ENCODE assay signal across 10 mouse cellular contexts in the genomic region with DNA sequence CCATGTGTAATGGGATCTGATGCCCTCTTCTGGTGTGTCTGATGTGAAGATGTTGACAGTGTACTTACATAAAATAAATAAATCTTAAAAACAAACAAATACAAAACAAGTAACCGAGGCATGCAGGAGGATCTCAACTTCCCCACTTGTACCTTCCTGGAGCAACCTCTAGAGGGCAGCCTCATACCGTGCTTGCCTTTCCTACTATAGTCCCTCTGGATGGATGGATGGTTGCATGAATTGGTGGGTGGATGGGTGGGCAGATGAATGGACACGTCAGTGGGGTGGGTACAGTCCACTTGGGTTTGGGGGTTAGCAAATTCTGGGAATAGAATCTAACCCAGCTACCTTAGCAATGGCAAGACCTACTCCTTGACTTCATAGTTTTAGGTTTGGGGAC. TPM values are rescaled to one million over a fixed set of nuclear protein-coding genes. Genes with fewer than 3 reads are reported as not detected.
DNase-seq lines count a peak whose midpoint lies in the region; ATAC-seq lines count a peak whose summit lies in the region.
"Had no signal": no experiment of that assay in that cellular context is flagged by ENCODE, and none has a peak within 500 bp of the region (broad histone marks: within the 10 kb centered on the region; RNA-seq: fewer than 3 reads in every experiment).

No protein-coding gene starts in this region.

- H3K27ac ChIP-seq in hindbrain, embryonic 10.5 days: no peak overlapping the region
- H3K27ac ChIP-seq in hindbrain, embryonic 13.5 days: no peak overlapping the region
- H3K27ac ChIP-seq in embryonic facial prominence, embryonic 10.5 days (replicated peaks): no peak overlapping the region
- H3K27ac ChIP-seq: lung, embryonic 15.5 days had no signal

- no peak overlapping the region for H3K4me3 ChIP-seq in hindbrain, embryonic 10.5 days
- no peak overlapping the region for H3K4me3 ChIP-seq in hindbrain, embryonic 13.5 days
- no peak overlapping the region for H3K4me3 ChIP-seq in embryonic facial prominence, embryonic 10.5 days
- H3K4me3 ChIP-seq: erythroblast, embryonic 14.5 days; lung, embryonic 15.5 days had no signal

- WGBS in hindbrain, embryonic 10.5 days: 10% methylated on average over 3 of the region's 3 CpGs
- 14% methylated on average over 3 of the region's 3 CpGs for WGBS in hindbrain, embryonic 13.5 days
- 12% methylated on average over 3 of the region's 3 CpGs for WGBS in embryonic facial prominence, embryonic 10.5 days

- H3K27me3 ChIP-seq in hindbrain, embryonic 10.5 days (ENCODE audit: insufficient read depth, poor library complexity, severe bottlenecking): peaks cover 8% of the 10 kb centered on the region
- H3K27me3 ChIP-seq in hindbrain, embryonic 13.5 days: peaks cover 12% of the 10 kb centered on the region
- peaks cover 13% of the 10 kb centered on the region for H3K27me3 ChIP-seq in embryonic facial prominence, embryonic 10.5 days (replicated peaks; ENCODE audit: low read depth, poor library complexity, severe bottlenecking)
- H3K27me3 ChIP-seq: lung, embryonic 15.5 days had no signal

- H3K4me2 ChIP-seq in hindbrain, embryonic 13.5 days: no peak overlapping the region
- H3K4me2 ChIP-seq: lung, embryonic 15.5 days had no signal

- no peaks in the 10 kb centered on the region for H3K9me3 ChIP-seq in hindbrain, embryonic 10.5 days
- H3K9me3 ChIP-seq in hindbrain, embryonic 13.5 days: no peaks in the 10 kb centered on the region
- H3K9me3 ChIP-seq in embryonic facial prominence, embryonic 10.5 days: no peaks in the 10 kb centered on the region
- H3K9me3 ChIP-seq: lung, embryonic 15.5 days had no signal

- ATAC-seq in hindbrain, embryonic 13.5 days (ENCODE audit: low FRiP score): no peak

- H3K9ac ChIP-seq in hindbrain, embryonic 13.5 days: no peak overlapping the region
- H3K9ac ChIP-seq: lung, embryonic 15.5 days had no signal

- DNase-seq in hindbrain, embryonic 10.5 days (ENCODE audit: low spot score): peak; percentile 56
- DNase-seq in A20 (ENCODE audit: low read depth, low spot score) (peak; percentile 60), NIH3T3 (ENCODE audit: low read depth) (peak; percentile 78)
- peak; percentile 57 for DNase-seq in embryonic facial prominence, embryonic 10.5 days (ENCODE audit: low spot score)
- peak; percentile 73 for DNase-seq in induced T-regulatory cell, adult 2 months (ENCODE audit: low read depth)
- peak; percentile 53 for DNase-seq in lung, postnatal 14 days
- peak; percentile 37 for DNase-seq in thymus, postnatal 14 days

- no peaks in the 10 kb centered on the region for H3K36me3 ChIP-seq in hindbrain, embryonic 10.5 days
- no peaks in the 10 kb centered on the region for H3K36me3 ChIP-seq in hindbrain, embryonic 13.5 days
- H3K36me3 ChIP-seq in embryonic facial prominence, embryonic 10.5 days (replicated peaks): no peaks in the 10 kb centered on the region
- H3K36me3 ChIP-seq: lung, embryonic 15.5 days had no signal

- no peaks in the 10 kb centered on the region for H3K4me1 ChIP-seq in hindbrain, embryonic 10.5 days (replicated peaks)
- no peaks in the 10 kb centered on the region for H3K4me1 ChIP-seq in hindbrain, embryonic 13.5 days (replicated peaks)
- no peaks in the 10 kb centered on the region for H3K4me1 ChIP-seq in embryonic facial prominence, embryonic 10.5 days
- H3K4me1 ChIP-seq: lung, embryonic 15.5 days had no signal

RNA-seq across cellular contexts. Expression of gene Atp5g1, which starts 17.9 kb away (rescaled TPM):
- polyA plus RNA-seq in hindbrain, embryonic 10.5 days (2016; fragmentation: Nextera tagmentation; extraction: Ambion mirVana): 582 and 586 TPM in 2 replicates
- polyA plus RNA-seq in hindbrain, embryonic 13.5 days (2015; fragmentation: Nextera tagmentation; extraction: Ambion mirVana): 530 and 549 TPM in 2 replicates
- polyA plus RNA-seq in embryonic facial prominence, embryonic 10.5 days (2016; fragmentation: Nextera tagmentation; extraction: Ambion mirVana): 596 and 634 TPM in 2 replicates

RNA-seq across cellular contexts. Expression of gene Calcoco2, which starts 18.4 kb away (rescaled TPM):
- not detected in 2 replicates for polyA plus RNA-seq in hindbrain, embryonic 10.5 days (2016; fragmentation: Nextera tagmentation; extraction: Ambion mirVana)
- polyA plus RNA-seq in hindbrain, embryonic 13.5 days (2015; fragmentation: Nextera tagmentation; extraction: Ambion mirVana): not detected in 2 replicates
- polyA plus RNA-seq in embryonic facial prominence, embryonic 10.5 days (2016; fragmentation: Nextera tagmentation; extraction: Ambion mirVana): not detected in 2 replicates
- polyA plus RNA-seq: erythroblast, embryonic 14.5 days had no signal

RNA-seq across cellular contexts. Expression of gene Ube2z, which starts 28.2 kb away (rescaled TPM):
- polyA plus RNA-seq in hindbrain, embryonic 10.5 days (2016; fragmentation: Nextera tagmentation; extraction: Ambion mirVana): 28.6 and 28.7 TPM in 2 replicates
- 31.0 and 31.7 TPM in 2 replicates for polyA plus RNA-seq in hindbrain, embryonic 13.5 days (2015; fragmentation: Nextera tagmentation; extraction: Ambion mirVana)
- polyA plus RNA-seq in embryonic facial prominence, embryonic 10.5 days (2016; fragmentation: Nextera tagmentation; extraction: Ambion mirVana): 34.3 and 35.2 TPM in 2 replicates

RNA-seq across cellular contexts. Expression of gene Ttll6, which starts 40.2 kb away (rescaled TPM):
- 0.08 TPM in 1 of 2 replicates, not detected in the other for polyA plus RNA-seq in hindbrain, embryonic 10.5 days (2016; fragmentation: Nextera tagmentation; extraction: Ambion mirVana)
- polyA plus RNA-seq in hindbrain, embryonic 13.5 days (2015; fragmentation: Nextera tagmentation; extraction: Ambion mirVana): 0.22 and 0.26 TPM in 2 replicates
- not detected in 2 replicates for polyA plus RNA-seq in embryonic facial prominence, embryonic 10.5 days (2016; fragmentation: Nextera tagmentation; extraction: Ambion mirVana)
- polyA plus RNA-seq: erythroblast, embryonic 14.5 days had no signal

RNA-seq across cellular contexts. Expression of gene Snf8, which starts 58.7 kb away (rescaled TPM):
- polyA plus RNA-seq in hindbrain, embryonic 10.5 days (2016; fragmentation: Nextera tagmentation; extraction: Ambion mirVana): 118 and 126 TPM in 2 replicates
- 138 and 141 TPM in 2 replicates for polyA plus RNA-seq in hindbrain, embryonic 13.5 days (2015; fragmentation: Nextera tagmentation; extraction: Ambion mirVana)
- polyA plus RNA-seq in embryonic facial prominence, embryonic 10.5 days (2016; fragmentation: Nextera tagmentation; extraction: Ambion mirVana): 106 and 107 TPM in 2 replicates
